Mouse (Mus musculus) E14TG2a.4 (cell line): ENCODE results near the gene Trpc5os.

Experiments used
- H3K27me3 ChIP-seq: 2 replicates; pipeline ENCODE4 v1.6.1; 2014; ENCODE audit warnings: low read length, control low read depth; ENCODE audit not compliant: insufficient read depth
- H3K36me3 ChIP-seq: 2 replicates; pipeline ENCODE4 v1.6.1; 2014; ENCODE audit warnings: low read length, control low read depth; ENCODE audit not compliant: insufficient read depth
- H3K4me1 ChIP-seq: replicated peaks from 2 replicates; pipeline ENCODE4 v1.6.1; 2014; ENCODE audit warnings: low read depth, low read length, control low read depth
- H3K4me3 ChIP-seq: replicated peaks from 2 replicates; pipeline ENCODE4 v1.5.1; 2014; ENCODE audit warnings: mild to moderate bottlenecking, low read length
- H3K9me3 ChIP-seq: 2 replicates; pipeline ENCODE4 v1.6.1; 2014; ENCODE audit warnings: low read length, control low read depth
- CTCF ChIP-seq: conservative IDR thresholded peaks from 2 replicates; pipeline ENCODE4 v1.5.1; 2014; ENCODE audit warnings: low read length
- NANOG ChIP-seq: IDR thresholded peaks from 2 replicates; pipeline ENCODE4 v1.6.1; 2014; ENCODE audit warnings: borderline replicate concordance, low read length, mixed read lengths
- POU5F1 ChIP-seq: IDR thresholded peaks from 2 replicates; pipeline ENCODE4 v1.6.1; 2014; ENCODE audit warnings: low read length, borderline replicate concordance

Gene Trpc5os

DNA sequence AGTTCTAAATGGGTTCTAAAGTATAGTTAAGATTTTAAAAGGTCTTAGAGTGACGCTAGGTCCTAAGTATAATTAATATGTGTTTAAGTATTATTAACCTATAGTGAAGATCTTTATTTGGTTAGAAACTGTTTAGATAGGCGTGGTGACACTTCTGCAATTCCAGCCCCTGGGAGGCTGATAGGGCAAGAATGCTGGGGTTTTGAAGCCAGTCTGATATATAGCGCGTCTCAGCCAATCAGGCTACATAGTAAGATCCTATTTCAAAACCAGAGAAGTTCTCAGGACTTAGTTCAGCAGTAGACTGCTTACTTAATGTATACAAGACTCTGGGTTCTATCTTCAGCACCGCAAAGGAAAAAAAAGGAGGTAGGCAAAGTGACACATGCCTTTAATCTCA is at the start of gene Trpc5os:
Gene Trpc5os (plus strand): TSS at position 301 of the 400 bp plus-strand sequence.
- Histone ChIP-seq H3K4me3 (no peak within 1 kb of the TSS), H3K27me3 (no peaks in the 10 kb centered on the region), H3K36me3 (no peaks in the 10 kb centered on the region), H3K4me1 (peaks cover 8% of the 10 kb centered on the region; the same call in 1 of the 2 replicates), H3K9me3 (no peaks in the 10 kb centered on the region)
- no peak for TF ChIP-seq CTCF
- TF ChIP-seq POU5F1: no peak
- no peak for TF ChIP-seq NANOG

DNA sequence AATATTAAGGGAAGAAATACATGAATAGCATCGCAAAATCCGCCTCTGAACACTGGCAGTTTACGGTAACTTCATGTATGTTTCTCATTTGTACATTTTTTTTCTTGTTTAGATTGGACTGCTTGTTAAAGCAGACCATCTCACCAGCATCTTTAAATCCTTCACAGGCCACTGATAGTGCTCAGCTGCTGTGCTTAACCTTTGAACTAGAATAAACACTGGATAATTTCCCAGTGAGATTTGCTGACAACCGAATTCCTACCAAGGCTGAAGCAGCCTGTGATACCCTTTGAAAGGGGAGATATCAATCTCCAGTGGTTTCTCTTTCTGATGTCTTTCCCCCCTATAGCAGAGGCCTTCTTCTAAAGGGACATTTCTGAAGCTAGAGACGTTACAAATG is 48.3 kb upstream of the Trpc5os start:
- H3K4me1 ChIP-seq: no peaks in the 10 kb centered on the region
- H3K27me3 ChIP-seq: no peaks in the 10 kb centered on the region
- TF ChIP-seq NANOG: no peak
- TF ChIP-seq POU5F1: no peak
- no peak for TF ChIP-seq CTCF
- H3K4me3 ChIP-seq: no peak overlapping the region
- no peaks in the 10 kb centered on the region for H3K36me3 ChIP-seq
- no peaks in the 10 kb centered on the region for H3K9me3 ChIP-seq

DNA sequence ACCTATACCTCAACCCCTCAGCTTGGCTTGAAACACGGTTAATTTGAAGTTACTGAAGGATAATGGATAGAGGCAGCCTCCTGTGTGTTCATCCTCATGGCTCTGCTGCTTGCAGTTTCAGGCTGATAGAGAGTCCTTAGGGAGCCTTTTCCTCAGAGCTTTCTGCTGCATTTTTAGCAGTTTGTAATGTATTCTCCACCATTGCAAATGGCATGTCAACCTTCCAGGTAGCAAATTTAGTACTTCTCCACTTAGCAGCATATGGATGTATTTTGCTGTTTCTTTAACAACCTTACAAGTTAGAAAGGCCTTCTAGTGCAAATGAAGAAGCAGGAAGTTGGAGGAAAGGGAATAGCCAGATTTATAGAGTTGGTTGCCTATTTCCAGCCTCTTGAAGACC is 36.1 kb upstream of the Trpc5os start:
- Histone ChIP-seq H3K27me3 (no peaks in the 10 kb centered on the region), H3K4me1 (no peaks in the 10 kb centered on the region), H3K4me3 (no peak overlapping the region), H3K36me3 (no peaks in the 10 kb centered on the region), H3K9me3 (no peaks in the 10 kb centered on the region)
- TF ChIP-seq CTCF (no peak), POU5F1 (no peak), NANOG (no peak)

DNA sequence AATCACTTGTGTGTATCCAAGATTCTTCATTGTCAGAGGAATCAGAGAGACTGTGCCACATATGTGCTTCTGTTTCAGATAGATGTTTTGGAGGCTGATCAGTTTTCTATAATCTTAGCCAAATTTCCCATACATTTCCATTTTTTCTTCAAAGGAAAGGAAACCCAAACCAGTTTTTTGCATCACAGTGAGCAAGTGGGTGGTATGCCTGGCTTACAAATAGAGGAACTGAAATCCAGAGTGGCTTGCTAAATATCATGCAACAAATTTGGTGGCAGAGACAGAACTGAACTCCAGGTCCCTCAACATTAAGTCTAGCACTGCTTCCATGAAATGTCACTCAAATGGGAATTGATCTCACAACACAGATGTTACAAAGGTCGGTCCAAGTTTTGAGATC is 35.3 kb upstream of the Trpc5os start:
- TF ChIP-seq POU5F1 (no peak), CTCF (no peak), NANOG (no peak)
- no peak overlapping the region for H3K4me3 ChIP-seq
- H3K9me3 ChIP-seq: no peaks in the 10 kb centered on the region
- H3K4me1 ChIP-seq: no peaks in the 10 kb centered on the region
- no peaks in the 10 kb centered on the region for H3K27me3 ChIP-seq
- H3K36me3 ChIP-seq: no peaks in the 10 kb centered on the region

DNA sequence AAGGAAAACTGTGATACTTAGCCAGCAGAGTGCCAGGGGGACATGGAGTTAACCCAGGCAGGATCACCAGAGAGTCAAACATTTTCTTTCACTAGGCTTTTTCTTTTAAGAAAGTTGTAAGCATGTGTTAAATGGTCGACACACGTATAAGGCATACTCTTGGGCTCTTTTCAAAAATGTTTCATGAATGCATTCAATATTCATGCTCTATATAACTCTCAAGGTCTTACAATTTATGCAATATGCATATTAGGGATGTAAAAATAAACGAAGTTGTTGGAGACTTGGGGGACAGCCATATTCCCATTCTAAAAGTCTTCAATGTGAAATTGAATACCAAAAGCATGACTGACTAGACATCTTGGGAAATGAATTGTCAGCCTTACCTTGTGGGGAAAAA is 32.5 kb upstream of the Trpc5os start:
- H3K9me3 ChIP-seq: no peaks in the 10 kb centered on the region
- TF ChIP-seq POU5F1 (no peak), NANOG (no peak), CTCF (no peak)
- H3K4me3 ChIP-seq: no peak overlapping the region
- no peaks in the 10 kb centered on the region for H3K4me1 ChIP-seq
- no peaks in the 10 kb centered on the region for H3K27me3 ChIP-seq
- H3K36me3 ChIP-seq: no peaks in the 10 kb centered on the region

DNA sequence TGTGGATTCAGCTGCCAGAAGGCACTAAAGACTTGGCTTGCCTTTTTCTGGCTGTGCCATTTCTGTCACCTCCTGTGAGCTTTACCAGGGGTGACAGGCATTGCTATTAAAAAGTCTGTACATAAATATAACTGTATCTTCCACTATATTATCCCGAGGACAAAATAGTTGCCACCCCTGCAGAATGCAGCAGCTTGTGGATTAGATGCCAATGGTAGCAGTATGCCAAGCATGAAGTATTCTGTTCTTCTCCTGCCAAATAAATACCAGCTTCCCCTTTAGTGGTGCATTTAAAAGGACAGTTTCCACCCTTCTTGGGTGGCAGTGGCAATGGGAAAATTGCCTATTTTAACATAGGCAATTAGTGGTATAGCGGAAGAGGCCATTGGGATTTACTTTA is 8.0 kb downstream of the Trpc5os start:
- no peaks in the 10 kb centered on the region for H3K27me3 ChIP-seq
- H3K4me3 ChIP-seq: no peak overlapping the region
- TF ChIP-seq CTCF: no peak
- no peak for TF ChIP-seq POU5F1
- TF ChIP-seq NANOG: no peak
- H3K4me1 ChIP-seq: peaks cover 9% of the 10 kb centered on the region; the same call in 1 of the 2 replicates
- no peaks in the 10 kb centered on the region for H3K36me3 ChIP-seq
- no peaks in the 10 kb centered on the region for H3K9me3 ChIP-seq

DNA sequence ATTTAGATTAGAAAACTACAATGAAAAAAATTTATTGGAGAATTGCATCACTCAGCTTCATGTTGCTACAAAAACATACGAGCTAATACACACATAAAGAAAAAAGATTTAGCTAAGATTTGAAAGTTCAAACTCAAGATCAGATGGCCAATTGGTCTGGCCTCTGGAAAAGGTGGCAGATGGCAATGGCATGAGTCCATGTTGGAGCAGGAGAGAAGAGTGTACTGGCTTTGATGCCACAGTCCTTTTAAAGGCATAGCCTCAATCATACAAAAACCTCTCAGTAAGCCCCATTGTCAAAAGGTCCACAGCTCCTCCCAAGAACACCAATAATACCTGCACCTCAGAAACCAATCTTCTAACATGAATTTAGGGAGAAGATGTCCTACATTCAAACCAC is 35.0 kb downstream of the Trpc5os start:
- Histone ChIP-seq H3K4me3 (no peak overlapping the region), H3K36me3 (no peaks in the 10 kb centered on the region), H3K27me3 (no peaks in the 10 kb centered on the region), H3K9me3 (no peaks in the 10 kb centered on the region), H3K4me1 (no peaks in the 10 kb centered on the region)
- TF ChIP-seq POU5F1 (no peak), CTCF (no peak), NANOG (no peak)

DNA sequence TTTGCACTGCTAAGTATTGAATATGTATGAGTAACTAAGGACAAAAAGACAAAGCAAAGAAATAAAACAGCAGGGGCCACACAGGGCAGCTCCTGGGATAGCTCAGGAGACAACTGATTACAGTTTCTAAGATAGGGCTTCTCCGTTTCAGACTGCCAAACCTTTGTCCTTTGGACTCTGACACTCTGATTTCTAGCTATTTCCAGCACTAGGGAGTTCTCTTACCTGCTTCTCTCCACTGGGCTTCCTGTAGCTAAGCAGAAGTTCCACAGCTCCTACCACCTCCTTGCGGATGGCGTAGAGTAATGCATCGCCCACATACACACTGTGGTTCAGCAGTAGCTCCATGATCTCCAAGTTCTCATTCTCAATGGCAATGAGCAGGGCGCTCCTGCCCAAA is 66.9 kb downstream of the Trpc5os start:
- Histone ChIP-seq H3K4me1 (no peaks in the 10 kb centered on the region), H3K36me3 (no peaks in the 10 kb centered on the region), H3K4me3 (no peak overlapping the region), H3K9me3 (no peaks in the 10 kb centered on the region), H3K27me3 (no peaks in the 10 kb centered on the region)
- TF ChIP-seq CTCF (no peak), NANOG (no peak), POU5F1 (no peak)

DNA sequence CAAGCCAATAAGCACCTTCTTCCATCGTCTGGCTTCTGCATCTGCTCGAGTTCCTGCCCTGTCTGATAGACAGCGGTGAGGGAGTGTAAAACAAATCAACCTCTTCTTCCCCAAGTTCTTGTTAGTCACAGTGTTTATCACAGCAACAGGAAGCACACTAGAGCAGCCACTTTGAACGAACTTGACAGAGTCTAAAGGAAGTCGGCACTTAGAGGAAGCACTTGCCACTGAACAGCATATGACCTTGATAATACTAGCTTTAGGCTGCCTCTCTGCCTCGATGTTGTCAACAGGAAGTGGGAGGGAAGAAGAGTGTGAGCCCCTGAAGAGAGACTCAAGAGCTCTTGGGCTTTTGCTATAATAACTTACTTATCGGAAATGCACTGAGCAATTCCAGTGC is 69.7 kb downstream of the Trpc5os start:
- H3K4me1 ChIP-seq: no peaks in the 10 kb centered on the region
- TF ChIP-seq POU5F1 (no peak), NANOG (no peak), CTCF (no peak)
- H3K4me3 ChIP-seq: no peak overlapping the region
- H3K36me3 ChIP-seq: no peaks in the 10 kb centered on the region
- no peaks in the 10 kb centered on the region for H3K27me3 ChIP-seq
- H3K9me3 ChIP-seq: no peaks in the 10 kb centered on the region
